Mouse (Mus musculus) lung, adult 2 months (tissue): ENCODE measurements around the gene Ptpra.

Source experiments
- CTCF ChIP-seq: fragments of 200-500 bp; IDR thresholded peaks from 2 replicates; pipeline ENCODE4 v1.5.1; 2011; ENCODE audit warnings: mild to moderate bottlenecking, low read length, control low read depth; ENCODE audit not compliant: insufficient read depth
- POLR2A ChIP-seq: fragments of 200-500 bp; IDR thresholded peaks from 2 replicates; pipeline ENCODE4 v1.6.1; 2011; ENCODE audit warnings: low read depth, mild to moderate bottlenecking, control low read depth, low read length, borderline replicate concordance; ENCODE audit errors: extremely low read depth

DNA sequence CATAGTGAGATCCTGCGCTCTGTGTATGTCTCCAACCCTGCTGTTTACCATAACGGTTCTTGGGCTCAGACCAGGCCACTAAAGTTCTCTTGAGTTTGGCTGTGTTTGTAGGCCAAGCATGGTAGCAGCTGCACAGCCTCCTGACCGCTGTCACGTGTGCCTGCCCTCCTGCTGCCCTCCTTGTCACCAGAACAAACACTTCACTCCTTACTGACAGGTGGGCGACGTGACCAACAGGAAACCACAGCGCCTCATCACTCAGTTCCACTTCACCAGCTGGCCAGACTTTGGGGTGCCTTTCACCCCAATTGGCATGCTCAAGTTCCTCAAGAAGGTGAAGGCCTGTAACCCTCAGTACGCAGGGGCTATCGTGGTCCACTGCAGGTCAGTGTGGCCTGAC lies 90.2 kb downstream of the Ptpra start:
- TF ChIP-seq CTCF (no peak), POLR2A (no peak)
